Mouse (Mus musculus) CH12F3 (cell line): ENCODE results near the gene Ddx10.

Experiments
- in situ Hi-C: fragments of 300-500 bp; cut with MboI; formaldehyde crosslinking; loops from 2 replicates; pipeline ENCODE4 v1.14.3; 2020; ENCODE audit warnings: low sequenced_read_pairs

Gene Ddx10

DNA sequence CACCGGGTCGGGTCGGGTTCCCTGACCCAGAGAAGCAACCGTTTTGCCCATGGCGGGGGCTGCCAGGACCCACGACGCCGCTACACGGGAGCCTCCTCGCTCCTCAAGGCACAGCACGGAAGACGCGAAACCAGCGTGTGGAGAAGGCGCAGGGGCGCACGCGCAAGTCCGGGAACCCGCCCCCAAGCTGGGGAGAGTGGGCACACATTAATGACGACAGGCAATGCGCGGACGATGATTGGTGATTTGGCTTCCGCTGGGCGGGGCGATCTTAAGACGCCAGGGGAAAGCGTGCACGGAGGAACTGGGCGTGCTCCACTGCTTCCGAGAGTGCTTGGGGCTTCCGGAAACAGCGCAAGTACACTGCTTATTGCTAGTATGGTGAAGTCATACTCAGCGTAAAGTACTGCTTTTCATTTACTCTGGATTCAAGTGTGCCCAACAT is at the start of gene Ddx10:
Gene Ddx10 (minus strand): TSS at position 101 of the 445 bp plus-strand sequence.
- in situ Hi-C loops, result no loop called here

DNA sequence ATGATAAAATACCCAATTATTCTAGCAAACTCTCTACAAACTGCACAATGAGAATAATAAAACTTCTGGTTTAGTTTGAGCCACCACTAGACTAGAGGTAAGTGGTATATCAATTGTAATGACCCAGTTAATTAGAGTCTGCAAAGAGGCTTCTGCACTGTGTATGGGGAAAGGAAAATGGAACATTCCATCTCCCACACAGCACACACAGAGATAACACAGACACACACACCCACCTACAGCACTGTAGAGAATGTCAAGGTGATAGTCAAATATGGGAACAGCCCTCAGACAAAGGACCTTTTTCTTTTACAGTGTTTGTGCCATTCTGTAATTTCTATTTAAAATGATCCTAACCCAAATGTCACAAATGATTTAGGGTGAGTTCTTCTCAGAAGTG is 45.0 kb upstream of the Ddx10 start:
- in situ Hi-C loops, result no loop called here

DNA sequence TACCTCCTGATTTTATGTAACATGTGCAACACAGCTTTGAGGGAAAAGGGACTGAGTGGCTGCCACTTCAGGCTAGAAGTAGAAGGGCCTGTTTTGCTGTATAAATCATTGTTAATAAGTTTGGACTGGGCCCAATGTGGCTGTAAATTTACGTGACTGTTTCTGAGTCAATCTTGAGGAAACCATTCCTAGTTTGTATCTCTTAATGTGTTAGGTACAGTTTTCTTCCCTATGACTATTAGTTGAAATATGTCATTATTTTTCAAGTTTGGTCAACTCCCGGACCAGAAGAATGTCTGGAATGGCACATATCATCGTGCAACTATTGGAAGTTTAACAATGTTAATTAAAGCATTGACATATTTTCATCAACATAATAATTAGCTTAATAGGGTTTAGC is 42.2 kb upstream of the Ddx10 start:
- in situ Hi-C loops, result no loop called here

DNA sequence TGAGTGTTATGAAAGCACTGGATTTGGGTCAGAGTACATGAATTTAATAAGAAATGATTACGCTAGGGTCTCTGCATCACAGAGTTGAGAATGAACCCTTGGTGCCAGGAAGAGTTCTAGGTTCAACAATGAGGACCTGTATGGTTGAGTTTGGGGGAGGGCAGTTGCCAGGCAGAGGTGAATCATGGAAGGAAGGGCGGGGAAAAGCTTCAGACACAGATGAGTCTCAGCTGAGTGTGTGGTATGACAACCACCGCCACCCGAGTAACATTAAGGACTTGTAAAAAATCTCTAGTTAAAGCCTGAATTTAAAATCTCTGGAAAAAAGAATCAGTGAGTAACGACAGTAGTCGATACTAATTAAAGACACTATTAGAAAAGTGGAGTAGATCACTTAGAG is 38.9 kb upstream of the Ddx10 start:
- in situ Hi-C loops, result no loop called here

DNA sequence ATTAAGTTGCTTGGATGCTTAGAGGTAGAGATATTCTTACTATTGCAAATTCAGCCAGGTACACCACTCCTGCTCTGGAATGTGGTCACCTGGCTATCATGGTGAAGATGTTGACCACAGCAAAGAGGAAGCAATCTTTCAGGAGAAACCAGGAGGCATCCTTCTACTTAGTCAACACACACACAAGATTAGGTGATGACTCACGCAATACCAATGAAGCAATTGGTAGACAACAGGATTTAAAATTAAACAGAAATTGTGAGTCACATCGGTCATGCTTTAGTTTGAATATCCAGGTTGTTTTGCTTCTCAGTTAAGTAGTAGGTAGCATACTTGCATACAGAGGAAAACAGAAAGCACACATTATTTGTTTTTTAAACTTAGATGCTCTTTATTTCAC is 31.1 kb upstream of the Ddx10 start:
- in situ Hi-C loops, result no loop called here

DNA sequence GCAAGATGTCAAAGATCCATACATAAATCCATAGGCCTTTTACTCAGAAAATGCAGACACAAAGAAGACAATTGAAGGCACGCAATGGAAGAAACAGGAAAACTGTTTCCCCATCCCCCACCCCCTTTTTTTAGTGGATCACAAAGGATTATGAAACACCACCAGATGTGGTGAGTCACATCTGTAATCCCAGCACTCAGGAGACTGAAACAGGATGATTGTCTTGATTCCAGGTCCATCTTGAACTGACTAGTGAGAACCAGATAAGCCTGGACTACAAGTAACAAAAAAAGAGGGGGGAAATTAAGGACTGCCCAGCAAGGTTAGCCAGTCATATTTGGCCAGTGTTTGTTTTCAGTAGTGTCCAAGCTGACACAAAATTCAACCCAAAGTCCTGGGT is 28.5 kb upstream of the Ddx10 start:
- in situ Hi-C loops, result no loop called here

DNA sequence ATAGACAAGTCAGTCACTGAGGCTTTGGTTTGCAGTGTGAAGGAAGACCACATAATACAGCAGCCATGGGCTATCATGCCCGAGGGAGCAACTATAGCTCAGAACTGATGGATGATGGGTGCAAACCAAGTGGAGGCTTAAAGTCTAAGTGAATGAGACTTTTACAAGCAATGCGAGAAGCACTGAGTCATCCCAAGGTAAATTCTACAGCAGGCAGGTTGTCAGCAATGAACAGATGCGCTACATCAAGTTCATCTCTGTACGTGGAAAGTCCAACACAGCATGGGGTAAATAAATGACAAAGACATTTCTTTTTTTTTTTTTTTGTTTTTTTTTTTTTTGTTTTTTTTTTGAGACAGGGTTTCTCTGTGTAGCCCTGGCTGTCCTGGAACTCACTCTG is 24.9 kb upstream of the Ddx10 start:
- in situ Hi-C loops, result no loop called here

DNA sequence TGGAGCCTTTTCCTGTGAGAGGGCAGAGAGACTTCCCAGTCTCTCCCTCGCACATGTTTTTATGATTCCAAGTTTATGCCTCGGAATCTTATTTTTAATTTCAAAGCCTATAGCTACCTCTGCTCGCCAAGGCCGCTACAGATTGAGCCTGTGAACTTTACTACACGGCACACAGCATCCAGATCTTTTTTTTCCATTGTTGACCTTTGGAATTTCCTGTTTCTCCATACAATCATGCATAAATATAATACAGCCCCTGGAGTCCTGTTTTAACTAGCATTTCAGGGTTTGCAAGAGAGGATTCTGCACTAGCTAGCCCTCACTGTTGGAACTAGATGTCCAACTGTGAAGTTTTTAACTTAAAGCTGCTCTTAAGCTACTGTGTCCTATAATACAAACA is 24.4 kb upstream of the Ddx10 start:
- in situ Hi-C loops, result no loop called here

DNA sequence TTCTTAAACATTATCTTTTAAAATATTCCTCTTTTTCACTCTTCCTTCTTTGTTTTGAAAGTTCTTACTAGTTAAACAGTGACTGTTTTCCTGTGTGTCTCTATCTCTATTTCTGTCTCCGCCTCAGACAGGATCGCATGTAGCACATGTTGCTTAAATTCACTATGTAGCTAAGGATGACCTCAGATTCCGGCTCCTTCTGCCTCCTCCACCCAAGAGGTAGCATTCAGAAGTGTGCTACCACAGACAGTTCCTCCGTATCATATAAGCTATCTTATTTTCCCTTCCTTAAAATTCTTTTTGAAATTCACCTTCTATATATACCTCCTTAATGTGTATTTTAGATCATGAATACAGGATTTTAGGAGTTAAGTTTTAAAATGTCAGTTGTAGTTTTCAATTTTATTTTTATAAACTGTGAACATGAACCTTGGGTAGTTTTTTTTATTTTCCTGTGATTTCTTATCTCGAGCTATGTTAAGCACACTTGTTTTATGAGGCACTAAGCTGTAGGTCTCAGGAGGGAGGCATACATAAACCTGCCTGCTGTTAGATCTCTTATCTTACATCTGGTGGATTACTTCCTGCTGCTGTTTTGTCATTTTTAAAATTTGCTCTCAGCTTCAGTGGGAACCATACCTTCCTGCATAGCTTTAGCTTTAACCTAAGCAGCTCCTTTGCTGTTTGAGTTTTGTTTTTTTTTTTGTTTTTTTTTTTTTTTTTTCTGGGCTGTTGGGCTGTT is 23.6 kb upstream of the Ddx10 start:
- in situ Hi-C loops, result no loop called here

DNA sequence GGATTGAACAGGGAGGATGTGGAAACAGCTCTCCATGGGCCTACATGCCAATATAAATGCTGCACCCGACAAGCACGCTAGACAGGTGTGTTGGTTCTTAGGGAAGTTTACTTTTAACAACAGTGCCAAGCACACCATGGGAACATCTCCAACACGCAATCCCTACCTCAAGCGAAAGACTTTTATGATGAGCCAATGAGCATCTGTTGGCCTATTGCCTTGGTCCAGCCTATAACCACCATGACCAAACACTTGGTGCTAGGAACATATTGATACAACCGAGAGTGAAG is 21.6 kb upstream of the Ddx10 start:
- in situ Hi-C loops, result no loop called here

DNA sequence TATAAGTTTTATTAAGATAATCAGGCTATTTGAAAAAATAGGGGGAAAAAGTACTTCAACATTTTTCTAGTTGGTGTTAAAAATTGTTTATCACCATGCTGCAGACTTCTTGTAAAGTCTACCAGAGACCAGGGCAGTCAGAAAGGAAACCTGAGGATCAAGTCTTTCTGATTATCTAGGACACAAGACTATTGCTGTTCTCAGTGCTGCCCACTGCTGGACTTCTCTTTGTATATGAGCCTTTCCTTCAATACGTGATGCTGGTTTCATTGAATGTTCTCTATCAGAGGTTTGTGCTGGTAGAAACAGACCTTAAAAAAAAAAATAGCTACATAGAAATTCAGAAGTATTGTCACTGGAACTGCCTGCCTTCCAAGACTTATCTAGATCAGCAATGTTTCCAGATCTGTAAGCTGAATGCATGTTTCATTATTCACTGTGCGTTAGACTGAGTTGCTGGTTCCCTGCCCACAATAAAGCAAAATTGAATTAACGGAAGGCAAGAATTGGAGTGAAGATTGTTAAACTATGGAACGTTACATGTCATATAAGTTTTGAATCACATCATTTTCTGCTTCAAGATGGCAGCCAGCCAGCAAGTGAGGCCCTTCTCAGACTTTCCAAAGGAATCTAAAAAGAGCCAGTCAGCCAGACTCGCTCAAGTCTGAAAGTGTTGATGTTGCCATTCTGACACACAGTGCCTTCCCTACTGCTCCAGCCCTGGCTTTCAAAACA is 21.0 kb upstream of the Ddx10 start:
- in situ Hi-C loops, result no loop called here

DNA sequence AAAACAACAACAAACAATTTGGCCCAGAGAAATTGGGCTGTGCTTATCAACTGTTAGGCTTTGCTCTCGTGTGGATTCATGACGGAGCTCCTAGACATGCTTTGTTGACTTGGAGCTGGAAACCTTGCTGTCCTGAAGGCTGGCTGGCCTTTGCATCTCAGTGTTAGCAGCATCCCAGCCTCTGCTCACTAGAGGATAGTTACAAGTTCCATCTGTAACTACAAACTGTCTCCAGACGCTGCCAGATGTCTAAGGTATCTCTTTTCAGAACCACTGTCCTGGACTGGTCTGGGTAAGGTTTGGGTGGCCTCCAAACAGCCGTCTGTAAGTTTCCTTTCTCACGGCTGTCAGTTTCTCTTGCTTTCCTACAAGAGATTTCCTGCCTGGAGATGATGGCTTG is 20.2 kb upstream of the Ddx10 start:
- in situ Hi-C loops, result no loop called here

DNA sequence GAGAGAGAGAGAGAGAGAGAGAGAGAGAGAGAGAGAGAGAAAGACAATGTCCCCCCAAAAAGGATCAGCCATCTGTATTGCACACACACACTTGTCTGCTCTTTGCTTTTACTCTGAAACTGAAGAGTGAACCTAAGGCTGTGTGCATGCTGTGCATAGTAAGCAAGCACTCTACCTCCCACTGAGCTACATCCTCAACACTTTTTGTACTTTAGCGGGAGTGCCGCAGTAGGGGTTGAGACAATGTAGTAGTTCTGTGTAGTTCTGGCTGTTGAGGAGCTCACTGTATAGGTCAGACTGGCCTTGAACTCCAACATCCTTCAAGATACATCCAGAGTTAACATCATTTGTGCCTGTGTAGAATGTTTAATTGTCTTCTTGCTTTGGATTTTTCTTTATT is 17.7 kb upstream of the Ddx10 start:
- in situ Hi-C loops, result no loop called here

DNA sequence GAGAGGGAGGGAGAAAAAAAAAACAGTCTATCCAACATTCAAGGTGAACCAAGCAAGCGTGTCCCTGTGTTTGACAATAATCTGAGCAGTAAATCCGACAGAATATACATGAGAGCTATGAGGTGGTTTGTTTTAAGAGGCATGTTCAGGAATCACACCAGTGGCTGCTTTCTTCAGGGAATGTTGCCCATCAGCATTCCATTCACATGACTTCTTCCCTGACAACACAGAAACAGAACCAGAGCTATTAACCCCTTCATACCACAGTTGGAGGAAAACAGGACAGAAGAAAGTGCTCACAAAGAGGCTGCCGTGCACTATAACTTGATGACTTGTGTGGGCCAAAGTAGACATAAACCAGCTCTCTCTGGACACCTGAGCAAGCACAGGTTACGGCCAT is 16.5 kb upstream of the Ddx10 start:
- in situ Hi-C loops, result no loop called here

DNA sequence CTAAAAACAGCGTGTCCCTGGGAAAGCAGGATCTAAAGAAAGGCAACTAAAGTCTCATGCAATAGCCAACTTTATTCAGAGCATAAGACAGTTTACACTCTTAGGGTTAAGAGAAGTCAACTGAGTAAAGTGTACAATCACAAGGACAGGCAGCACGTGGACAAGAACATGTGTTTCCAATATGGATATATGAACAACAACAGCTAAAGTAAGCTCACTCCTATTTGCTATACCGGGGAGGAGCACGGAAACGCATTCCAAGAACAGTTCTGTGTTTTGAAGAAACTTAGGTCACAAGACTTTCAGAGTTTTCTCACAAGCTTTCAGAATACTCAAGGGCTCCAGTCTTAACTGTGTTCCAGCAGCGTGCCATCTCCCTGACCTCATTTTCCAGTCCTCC is 10.3 kb upstream of the Ddx10 start:
- in situ Hi-C loops, result loop anchor here (5.0 kb wide), 1 partner anchor 139 kb away; no protein-coding TSS in a partner anchor

DNA sequence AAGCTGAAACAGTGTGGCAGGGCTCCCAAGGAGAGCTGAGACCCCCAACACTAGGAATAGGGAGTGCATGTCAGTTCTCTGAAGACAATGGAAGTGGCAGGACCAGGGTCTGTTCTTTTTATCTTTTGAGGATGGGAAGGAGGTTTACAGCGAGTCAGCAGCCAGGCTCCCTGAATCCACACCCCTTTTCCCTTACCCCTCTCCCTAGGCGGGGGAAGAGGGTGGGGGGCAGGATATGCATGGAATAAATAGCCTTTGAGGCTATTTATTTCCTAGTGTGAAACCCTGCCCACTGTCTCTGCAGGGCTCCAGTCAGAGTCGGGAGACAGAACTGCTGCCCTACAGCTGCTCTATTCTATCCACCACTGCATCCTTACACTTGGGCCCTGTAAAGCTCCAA is 9.9 kb upstream of the Ddx10 start:
- in situ Hi-C loops, result loop anchor here (5.0 kb wide), 1 partner anchor 140 kb away; no protein-coding TSS in a partner anchor

DNA sequence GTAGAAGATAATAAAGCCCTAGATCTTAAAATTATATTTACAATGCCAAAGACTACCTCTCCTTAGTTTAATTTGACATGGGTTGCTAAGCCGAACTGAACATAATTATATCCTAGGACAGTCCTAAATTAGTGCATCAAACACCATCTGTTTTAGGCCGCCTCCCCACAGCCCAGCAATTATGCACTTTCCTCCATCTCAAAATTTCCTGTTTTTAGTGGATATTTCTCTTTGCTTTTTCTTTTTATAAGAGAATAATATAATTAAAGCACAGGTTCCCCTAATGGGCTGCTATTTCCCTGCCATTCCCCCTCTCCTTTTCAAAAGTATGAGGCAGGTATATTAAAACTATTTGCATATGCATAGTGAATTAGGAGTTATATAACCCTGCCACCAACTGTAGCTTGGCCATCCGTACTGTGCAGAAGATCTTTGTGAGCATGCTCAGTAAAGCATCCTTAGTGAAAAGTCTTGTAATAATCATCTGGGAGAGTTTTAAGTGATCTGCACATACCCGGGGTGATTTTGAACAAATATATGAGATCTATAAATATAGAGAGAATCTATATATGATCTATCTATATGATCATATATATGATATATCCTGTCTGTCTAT is 8.9 kb upstream of the Ddx10 start:
- in situ Hi-C loops, result loop anchor here (5.0 kb wide), 1 partner anchor 141 kb away; no protein-coding TSS in a partner anchor

DNA sequence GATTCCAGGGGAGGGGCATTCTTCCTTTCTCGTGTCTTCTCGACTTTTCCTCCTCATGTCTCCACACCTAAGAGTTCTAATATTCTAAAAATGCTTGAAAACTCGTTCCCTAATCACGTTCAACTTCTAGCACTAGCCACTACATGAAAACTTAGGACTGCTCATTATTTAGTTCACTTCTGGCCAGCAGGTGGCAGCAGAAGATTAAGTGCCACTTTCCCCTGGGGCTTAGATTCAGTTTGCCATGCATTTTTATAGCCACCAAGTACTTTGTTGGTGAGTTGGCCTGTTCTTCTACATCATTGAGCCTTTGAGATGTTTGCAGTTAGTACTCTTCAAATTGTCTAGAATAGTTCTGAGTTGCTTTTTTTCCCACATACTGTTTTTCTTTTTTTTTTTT is 6.5 kb upstream of the Ddx10 start:
- in situ Hi-C loops, result no loop called here

DNA sequence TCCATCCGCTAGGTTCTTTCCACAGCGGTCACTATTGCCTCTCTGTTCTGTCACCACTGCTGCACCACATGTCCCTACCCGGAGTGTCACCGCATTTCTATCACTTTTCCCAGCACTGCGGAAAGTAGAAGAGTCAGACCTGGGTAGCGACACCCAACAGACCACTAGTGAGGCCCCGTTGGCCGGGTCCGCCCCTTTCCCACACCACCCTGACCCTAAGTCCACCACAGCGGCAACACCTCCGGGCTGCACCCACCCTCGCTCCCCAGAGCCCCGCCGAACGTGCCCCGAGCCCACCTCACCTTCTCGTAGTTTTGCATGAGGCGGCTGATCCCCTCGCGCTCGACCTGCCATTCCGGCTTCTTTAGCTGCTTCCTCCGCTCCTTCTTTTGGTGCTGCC is 337 bp downstream of the Ddx10 start:
- in situ Hi-C loops, result no loop called here

DNA sequence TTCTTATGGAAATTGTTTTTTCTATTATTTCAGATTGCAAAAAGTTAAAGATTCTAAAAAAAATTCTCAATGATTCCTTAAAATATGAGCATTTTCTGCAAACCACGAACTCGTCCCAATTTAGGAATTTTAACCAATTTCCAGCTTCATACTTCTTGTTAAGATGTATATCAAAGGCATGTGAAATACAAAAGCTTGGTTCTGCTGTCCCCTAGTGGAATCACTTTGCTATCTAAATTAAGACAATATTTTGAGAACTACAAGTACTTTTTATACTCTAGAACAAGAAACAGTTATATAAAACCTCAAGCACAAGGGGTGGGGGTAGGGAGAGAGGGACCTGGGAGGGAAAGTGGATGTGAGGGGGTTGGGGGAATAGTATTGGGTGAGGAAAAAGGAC is 29.7 kb downstream of the Ddx10 start:
- in situ Hi-C loops, result no loop called here

DNA sequence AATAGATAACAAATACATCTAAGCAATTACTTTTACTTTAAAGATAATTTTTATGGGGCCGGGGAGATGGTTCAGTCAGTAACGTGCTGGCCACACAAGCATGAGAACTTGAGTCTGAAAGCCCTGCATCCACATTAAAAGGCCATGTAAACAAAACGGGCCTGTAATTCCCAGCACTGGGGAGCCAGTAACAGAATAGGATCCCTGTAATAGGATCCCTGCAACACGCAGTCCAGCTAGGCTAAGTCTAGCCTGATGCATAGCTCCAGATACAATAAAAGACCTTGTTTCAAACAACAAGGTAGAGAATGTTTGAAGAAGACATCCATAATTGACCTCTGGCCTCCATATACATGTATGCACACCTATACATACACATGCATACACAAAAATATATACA is 39.6 kb downstream of the Ddx10 start:
- in situ Hi-C loops, result no loop called here

DNA sequence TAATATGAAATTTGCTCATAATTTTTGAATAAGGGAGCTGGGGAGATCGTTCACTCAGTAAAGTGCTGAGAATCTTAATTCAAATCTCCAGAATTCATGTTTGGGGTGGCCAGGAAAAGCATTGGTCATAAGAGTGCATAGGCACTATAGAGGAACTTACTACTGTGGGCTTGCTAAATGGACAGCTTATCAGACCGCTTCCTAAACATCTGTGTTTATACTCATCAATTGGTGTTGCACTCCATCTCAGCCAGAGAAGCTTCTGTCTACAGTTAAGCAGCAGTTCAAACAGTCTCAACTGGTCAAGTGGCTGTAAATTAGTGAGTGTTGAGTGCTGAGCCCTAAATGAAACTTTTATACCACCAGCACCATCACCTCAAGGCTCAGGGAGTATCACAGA is 73.3 kb downstream of the Ddx10 start:
- in situ Hi-C loops, result no loop called here
